Mouse (Mus musculus) hindlimb bud, embryonic 11.5 days (tissue): ENCODE data around the gene Stxbp1.

Experiments
- DNase-seq: peaks from one replicate; pipeline ENCODE4 v3.0.0-alpha.2; 2012; ENCODE audit warnings: low read depth, low spot score; ENCODE audit errors: extremely low spot score

The Stxbp1 gene

DNA sequence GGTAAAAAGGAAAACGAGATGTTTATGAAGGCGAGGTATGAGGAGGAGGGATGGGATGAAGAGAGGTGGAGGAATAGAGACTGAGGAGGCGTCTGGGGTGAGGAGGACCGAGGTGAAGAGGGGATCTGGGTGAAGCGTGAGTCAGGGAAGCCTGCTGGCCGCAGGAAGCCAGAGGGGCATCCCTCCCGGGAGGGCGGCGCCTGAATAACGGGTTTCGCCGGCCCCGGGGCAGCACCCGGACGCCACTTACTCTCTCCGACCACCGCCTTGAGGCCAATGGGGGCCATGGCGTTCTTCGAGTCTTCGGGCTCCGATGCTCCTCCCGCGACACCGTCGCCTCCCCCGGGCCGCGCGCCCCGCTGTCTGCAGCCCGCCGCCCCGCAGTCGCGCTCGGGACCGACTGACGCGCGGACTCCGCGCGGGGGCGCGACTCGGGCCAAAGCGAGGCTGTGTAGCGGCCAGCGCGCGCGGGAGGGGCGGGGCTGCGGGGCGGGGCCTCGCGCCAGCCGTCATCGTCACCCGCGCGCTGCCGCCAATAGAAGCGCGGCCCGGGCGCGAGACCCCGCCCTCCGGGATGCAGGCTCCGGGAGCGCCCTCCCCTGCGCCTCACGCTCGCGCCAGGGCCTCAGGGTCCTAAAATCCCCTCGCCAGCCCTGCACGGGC, at the start of gene Stxbp1:
Gene Stxbp1 (minus strand): TSS at position 441 of the 663 bp plus-strand sequence.
- DNase-seq, result peak; percentile 60

DNA sequence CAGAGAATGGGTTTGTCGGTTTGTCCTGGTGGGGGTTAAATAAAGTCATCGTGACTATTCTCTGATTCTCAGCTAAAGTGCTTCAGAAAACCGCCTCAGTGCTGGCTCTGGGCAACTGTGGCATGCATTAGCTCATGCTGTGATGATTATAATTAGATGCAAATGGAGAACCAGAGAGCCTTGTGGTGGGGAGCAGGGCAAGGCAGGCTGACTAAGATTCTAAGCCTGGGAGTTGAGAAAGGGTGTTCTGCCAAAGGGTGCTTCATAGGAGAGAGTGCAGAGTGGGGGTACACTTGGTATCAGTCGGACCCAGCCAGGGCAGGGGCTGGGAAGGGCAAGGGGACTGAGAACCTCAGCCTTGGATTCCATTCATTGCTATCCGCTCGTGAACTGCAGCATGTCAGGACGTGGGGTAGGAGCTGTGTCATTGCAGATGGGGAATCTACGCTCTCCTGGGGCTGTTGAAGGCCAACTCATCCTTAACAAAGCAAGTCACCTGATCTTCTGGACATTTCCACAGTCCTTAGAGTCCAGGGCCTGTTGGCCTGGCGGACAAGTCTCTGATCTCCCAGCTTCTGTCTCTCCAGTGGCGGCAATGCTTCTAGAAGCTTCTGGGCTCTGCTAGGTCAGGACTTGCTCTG, 49.6 kb upstream of the Stxbp1 start:
- no peak for DNase-seq

DNA sequence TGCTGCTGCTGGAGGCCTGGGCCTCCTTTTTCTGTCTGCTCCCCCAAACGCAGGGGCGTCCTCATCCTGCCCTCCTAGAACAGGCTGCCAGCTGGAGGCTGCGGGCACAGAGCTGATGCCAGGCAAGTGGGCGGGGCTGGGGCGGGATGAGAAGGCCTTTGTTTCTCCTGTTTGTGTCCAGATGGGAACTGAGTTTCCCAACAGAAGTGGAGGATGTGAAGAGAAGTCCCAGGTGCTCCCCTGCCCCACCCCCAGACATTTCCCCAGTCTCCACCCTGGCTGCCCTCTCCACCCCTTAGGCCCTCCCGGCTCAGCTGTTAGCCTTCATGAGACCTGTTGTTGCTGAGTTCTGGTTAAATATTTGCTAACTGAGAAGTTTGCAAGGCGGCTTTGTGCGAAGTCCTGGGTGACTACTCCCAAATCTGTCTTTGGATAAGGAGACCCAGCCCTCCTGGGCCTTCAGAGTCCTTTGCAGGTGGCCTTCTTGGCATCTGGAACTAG, 48.6 kb upstream of the Stxbp1 start:
- DNase-seq, result no peak

DNA sequence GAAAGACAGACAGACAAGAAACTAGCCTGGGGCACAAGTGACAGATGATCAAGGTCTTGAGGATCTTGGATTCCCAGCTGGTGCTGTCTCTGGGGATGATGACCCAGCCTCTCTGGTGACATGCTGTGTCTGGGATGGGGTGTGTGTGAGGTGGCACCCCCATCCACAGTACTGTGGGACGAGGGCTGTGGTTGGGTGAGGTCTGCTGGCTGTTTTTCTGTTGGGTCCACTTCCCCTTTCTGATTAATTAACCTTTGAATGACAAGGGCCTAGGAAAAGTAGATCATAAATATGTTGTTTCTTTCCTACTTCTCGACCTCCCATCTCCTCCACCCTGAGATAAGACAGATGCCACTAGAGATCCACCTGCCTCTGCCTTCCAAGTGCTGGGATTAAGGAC, 47.1 kb upstream of the Stxbp1 start:
- DNase-seq, result no peak

DNA sequence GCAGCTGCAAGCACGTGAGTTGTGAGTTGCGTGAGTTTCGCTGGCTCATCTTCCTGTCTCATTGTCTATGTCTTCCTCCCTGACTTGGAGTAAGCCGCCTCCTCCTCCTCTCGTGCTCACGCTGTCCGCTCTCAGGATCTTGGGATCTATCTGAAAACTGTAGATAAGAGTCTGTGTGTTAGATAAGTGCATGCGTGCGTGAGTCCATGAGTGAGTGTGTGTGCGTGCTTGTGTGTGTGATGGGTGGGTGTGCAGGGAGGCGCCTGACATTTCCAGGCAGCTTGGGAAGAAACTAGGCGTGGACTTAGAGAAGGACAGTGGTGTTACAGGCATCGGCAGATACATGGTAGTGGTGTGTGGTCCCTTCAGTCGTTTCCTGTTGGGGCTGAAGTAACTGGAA, 45.4 kb upstream of the Stxbp1 start:
- no peak for DNase-seq

DNA sequence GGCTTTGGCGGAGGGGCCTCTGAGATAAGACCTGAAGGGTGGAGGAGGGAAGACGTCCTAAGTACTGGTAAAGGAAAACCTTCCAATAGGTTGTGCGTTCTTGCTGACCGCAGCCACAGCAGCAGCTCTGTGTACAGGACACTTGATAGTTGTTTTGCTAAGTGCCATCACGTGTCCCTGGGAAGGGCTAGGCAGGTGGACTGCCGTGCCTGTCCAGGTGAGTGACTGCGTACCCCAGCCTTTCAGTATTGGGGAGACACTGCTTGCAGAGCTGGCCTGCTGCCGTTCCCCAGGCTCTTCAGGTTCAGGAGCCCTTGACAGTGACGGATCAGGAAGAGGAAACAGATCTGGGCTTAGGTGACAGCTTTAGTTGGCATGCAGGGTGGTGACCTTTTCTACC, 44.2 kb upstream of the Stxbp1 start:
- DNase-seq, result no peak

DNA sequence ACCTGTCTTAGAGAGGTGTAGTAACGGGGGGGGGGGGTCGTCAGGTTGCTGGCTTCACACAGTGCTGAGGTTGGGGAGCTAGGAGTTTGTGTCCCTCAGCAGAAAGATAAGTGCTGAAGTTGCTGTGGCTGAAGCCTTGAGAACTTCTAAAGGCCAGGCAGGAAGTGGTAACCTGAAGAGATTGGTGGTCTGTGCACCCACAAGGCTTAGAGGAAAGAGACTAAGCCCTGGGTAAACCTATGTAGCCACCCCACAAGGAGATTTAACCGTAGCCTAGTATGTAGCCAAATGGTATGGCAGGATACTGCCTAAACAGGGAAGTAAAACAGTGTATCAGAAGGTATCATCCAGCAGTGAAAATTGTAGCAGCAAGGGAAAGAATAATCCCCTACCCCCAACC, 43.2 kb upstream of the Stxbp1 start:
- no peak for DNase-seq

DNA sequence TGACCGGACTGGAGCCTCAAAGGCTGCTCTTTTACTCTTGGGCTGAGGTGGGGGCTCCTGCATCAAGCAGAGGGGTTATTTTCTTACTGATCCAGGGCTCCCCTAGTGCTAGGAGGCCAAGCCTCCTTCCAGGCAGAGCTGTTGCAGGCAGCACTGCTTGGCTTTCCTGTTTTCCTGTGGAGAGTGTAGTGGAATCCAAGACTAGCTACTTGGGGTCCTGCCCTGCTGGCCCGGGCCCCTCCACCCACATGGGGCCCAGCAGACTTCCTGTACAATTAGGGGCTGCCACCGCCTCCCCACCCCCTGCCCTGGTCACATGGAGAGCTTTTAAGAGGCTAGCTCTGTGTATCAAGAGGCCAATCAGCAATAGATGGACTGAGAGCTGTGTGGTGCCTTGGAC, 41.5 kb upstream of the Stxbp1 start:
- no peak for DNase-seq

DNA sequence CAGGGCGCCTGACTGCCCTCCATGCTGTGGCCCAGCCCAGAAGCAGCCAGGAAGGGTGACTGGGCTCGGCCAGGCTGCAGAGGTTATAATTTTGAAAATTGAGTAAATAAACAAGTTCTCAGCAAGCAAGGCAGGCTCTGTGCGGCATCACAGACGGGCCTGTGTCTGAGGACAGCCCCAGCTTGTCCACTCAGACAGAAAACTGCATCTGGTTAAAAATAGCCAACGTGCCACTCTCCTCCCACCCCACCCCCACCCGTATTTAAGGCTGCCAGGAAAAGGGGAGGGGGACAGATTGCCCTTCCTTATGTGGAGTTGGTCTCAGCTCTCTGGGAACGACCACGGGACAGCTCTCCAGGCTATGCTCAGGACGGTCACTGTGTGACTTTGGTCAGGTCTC, 41.0 kb upstream of the Stxbp1 start:
- DNase-seq, result no peak

DNA sequence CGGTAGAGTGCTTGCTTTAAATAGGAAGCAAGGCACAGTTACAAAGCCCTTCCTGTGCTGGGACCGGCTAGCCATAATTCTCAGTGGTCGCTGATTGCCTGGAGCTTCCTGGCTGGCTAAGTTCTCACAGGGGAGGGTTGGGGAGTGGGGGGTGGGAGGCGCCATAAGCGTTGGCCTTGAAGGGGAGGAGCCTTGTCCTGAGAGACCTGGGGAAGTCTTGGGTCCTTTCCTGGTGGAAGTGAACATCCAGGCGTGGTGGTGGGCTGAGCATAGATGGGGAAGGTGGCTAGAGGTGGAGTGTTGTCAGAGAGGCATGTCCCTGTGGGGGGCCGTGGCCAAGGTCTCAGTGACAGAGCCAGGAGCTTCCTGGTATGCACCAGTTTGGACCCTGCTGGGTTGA, 37.7 kb upstream of the Stxbp1 start:
- no peak for DNase-seq

DNA sequence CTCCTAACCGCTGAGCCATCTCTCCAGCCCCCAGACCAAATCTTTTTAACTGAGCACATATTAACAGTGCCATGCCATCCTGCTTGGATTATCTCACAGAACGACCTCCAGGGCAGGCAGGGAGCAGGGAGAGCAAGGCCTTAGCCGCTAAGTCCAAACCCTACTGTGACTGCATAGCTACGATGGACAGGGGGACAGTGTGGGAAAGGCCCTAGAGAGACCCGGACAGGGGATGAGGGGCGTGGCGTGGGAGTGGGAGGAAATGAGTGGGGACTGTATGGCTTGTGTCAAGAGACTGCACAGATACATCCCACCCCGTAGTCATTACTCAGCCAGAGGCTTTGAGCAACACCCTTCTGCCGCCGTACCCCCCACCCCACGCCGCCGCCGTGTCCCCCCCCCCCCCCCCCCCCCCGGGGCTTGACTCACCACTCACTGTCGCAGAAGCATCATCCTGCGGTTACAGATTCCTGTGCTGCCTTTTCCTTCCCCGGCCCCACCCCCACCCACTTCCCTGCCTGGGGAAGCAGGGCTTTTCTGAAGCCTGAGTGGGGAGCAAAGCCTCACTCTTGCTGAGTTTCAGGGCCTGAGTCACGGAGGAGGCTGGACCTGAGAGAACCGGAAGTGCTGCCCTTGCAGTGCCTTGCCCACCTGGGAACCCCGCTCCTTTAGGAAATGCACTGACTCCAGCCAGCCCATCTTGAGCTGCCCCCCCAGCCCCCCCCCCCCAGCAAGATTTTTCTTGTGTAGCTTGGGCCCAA, 35.4 kb upstream of the Stxbp1 start:
- DNase-seq, result no peak

DNA sequence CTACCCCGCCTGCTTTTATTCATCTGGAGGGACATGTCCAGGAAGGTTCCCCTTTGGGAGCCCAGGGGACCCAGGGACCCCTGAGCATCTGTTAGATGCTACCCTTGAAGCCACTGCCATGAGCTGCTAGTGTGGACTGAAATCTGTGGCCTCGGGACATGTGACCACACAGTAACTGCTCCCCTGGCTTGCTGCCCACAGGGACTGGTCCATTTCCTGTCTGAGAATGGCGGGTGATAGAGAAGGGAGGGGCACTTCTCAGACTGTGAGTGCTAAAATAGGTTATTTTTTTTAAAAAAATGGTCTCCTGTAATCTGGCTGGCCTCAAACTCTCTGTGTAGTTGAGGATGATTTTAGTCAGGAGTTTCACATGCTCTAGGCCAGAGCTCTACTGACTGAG, 34.7 kb upstream of the Stxbp1 start:
- no peak for DNase-seq

DNA sequence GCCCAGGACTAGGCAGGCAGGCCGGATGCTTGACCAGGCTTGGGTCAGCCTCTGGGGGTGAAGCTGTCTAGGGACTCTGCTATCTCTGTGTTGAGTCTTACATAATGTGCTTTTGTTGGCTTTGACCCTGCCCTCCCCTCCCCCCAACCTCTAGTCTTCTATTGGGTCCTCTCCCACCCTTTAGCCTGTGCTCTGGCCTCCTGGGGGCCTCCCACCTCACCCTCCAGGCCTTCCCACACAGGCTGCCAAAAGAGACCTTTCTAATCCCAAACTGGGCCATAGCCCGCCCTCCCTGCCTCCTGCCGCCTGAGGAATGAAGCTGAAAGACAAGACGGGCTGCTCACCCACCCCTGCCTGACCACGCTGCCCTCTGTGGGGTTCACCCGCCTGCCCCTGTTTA, 34.0 kb upstream of the Stxbp1 start:
- no peak for DNase-seq

DNA sequence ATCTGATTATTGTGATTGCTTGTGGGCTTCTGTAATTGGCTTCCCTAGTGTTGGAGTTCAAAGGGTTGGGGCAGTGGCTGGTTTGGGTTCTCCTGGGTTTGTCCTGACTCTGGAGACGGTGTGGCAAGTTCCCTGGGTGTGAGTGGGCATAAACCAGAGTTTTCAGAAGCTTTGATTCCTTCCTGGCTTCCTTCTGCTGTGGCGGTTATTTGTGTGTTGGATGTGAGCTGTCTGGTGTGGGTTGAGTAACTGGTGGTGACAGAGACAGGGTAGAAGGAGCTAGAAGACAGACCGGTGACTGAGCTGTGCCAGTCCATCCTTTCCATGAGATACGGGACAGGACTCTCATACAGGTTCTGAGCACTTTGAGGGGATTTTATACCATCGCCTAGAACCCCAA, 32.5 kb upstream of the Stxbp1 start:
- no peak for DNase-seq

DNA sequence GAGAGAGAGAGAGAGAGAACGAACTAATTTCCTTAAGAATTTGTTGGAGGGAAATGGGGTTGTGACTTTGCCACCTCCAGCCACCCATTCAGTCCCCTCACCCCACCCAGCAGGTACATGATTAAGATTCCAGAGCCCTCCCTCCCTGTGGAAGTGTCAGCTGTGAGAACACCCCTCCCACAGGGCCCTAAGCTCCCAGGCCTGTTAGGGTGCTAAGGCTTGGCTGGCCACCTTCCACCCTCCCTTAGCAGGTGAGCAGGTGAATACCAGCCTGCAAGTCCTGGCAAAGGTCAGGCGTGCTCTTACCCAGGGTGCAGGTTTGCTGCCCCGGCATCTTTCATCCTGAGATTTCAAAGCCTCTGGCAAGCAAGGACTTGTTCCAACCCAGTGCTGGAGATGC, 31.4 kb upstream of the Stxbp1 start:
- no peak for DNase-seq

DNA sequence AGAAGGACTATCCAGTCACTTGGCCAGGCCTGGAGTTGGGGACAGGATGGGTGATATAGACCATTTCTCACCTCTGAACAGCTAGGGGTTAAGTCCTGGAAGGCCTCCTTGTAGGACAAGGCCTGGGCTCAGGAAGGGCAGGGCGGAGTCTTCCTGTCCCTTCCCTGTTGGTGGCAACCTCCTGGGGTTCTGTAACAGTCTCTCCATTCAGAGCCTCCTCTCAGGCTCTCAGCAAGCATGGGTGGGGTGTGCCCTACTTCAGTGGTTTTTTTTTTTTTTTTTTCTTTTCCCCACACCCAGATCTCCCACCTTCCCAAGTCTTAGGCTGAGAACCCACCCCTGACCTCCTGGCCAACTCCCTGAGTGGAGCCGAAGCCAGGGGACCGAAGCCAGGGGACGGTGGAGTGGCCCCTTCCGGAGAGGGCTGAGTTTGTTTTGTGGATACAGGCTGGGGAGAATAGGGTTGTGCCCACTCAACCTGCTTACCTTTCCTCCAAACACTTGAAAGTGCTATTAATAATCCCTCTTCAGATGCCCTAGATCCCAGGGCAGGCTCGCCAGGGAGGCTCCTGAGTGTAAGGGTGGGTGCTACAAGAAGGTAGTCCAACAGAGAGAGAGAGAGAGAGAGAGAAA, 30.8 kb upstream of the Stxbp1 start:
- no peak for DNase-seq

DNA sequence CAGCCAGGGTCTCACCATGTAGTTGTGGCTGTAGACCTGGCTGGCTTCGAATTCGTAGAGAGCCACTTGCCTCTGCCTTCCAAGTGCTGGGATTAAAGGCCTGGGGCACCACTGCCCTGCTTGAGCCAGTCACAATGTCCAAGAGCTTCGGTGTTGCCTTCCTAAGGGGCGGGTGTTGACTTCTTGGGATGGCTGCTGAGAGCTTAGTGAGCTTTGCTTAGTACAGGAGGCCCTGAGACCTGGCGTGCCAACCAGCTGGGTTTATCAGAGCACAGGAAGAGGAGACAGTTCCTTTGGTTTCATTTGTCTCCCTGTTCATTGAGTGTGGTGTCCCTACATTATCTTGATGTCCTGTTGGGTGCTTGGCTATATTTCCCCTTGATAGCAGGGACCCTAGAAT, 30.3 kb upstream of the Stxbp1 start:
- no peak for DNase-seq

DNA sequence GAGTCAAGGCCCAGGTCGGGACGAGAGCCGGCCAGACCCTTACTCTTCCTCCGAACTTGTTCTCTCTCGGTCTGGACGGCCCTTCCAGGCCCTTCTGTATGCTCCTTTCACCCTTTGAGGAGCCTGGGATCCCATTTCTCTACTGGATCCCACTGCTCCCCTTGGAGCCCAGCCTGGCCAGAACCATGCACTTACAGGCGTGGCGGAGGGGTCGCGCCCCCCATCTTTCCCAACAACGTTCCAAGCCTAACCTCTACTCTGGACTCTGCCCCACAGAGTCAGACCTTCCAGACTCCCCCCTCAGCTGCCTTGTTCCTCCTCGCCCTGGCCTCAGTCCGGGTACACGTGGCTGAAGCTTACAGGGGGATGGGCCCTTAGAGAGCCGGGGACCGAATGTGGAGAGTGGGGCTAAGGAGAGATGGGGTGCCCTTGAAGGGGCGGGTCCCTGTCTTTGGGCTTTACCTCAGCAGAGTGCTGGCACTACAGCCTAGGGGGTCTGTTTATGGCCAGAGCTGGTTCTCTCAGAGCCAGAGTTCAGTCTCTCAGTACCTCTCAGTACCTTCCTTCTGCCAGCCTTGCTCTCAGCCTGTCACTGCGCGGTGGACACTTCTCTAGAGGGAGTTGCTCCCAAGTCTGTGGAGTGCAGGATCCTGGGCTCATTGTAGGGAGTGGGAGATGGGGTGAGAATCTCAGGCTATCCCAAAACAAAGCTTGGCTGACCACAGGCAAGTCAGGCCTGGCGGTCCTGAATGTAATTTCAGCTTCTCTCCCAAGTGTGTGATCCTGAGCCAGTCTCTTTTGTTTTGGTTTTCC, 29.7 kb upstream of the Stxbp1 start:
- no peak for DNase-seq

DNA sequence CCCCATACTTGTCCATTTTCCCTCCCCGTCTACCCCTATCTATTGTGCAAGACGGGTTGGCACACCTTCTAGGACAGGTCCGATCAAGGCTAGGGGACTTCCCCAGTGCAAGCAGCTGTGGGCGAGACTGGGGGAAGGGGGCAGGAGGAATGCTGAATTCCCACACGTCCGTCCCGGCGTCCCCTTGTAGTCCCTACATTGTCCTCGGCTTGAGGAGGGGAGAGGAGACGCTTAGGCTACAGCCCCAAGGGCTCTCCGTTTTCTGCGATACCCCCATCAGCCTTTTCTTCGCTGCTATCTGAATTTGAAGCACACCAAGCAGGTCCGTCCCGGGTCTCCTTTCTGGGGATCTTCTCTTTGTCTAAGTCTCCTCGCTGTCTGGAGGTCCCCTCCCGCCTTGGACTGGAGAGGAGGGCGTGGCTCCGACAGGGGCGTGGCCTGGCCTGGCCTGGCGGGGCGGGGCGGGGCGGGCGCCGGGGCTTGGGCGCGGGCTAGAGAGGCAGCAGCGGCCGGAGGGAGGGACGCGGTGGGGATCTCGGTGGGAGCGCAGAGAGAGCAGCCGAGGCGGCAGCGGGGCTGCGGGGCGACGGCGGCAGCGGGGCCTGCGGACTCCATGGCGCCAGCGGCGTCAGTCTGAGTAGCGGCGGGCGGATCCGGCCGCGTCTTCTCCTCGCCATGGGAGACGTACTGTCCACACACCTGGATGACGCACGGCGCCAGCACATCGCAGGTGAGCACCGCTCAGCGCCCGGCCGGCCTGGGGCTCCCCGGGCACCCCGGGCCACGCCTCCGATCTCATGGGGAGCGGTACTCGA, 28.8 kb upstream of the Stxbp1 start, which contains the start of gene Fam129b:
Gene Fam129b (plus strand): TSS at position 440 of the 815 bp plus-strand sequence.
- peak; percentile 52 for DNase-seq
